Mouse (Mus musculus): ENCODE results near the gene Cdon. TPM values are rescaled to one million over a fixed set of nuclear protein-coding genes. Genes with fewer than 3 reads are reported as not detected.
A peak's percentile ranks its signal among the peaks of the same experiment; 100 is the strongest.

The Cdon gene
- polyA plus RNA-seq (2012; ENCODE audit: insufficient read depth, insufficient read length, missing spikeins) = 0.20 and 0.75 TPM in 2 replicates

DNA sequence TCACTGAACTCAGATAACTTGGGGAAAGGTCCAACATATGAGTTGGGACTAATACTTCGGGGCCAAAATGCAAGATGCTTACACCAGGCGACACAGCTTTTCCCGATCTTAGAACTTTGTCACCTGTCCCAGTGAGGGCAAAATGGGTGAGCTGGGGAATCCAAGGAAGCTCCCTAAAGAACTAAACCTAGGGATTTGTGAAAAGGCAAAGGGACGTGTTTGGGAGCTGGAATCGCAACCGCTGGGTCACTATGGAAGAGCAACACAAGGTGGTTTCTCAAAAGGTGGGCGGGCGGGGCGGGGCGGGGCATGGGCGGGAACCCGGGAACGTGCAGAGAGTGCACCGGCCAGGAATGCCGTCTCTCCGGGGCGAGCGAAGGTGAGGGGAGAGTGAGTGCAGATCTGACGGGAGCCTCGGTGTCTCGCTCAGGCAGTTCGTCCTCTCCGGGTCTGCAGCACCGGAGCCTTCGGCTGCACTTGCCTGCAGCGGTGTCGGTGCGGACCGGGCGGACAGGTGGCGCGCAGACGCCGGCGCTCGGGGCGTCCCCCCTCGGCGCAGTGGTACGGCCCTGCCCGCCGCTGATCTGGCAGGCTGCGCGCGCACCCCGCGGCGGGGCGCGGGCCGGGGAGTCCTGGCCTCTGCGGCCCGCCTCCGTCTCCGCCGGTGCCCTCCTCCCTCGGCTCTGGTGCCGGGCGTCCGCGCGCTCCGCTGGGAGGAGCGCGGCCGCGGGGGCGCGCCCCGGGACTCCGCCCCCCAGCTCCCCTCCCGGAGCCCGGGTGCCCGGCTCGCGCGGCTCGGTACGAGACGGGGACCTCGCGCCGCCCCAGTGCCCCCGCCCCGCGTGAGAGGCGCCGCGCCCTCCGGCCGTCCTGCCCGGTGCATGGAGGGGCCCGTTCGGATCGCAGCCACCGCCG lies at the start of gene Cdon:
TSS of gene Cdon (plus strand) at position 324 of the 915 bp plus-strand sequence.
- Histone ChIP-seq H3K4me3 (ENCODE audit: insufficient read depth, low read length) (peak within 1 kb of the TSS; percentile 93), H3K27ac (ENCODE audit: insufficient read depth, low read depth, low read length) (no peak within 1 kb of the TSS), H3K4me1 (ENCODE audit: control insufficient read depth, insufficient read depth, low read length) (no peaks in the 10 kb centered on the region)
- no peak for TF ChIP-seq CTCF (IDR thresholded peaks at IDR 0.05; ENCODE audit: low read depth, low read length)
- TF ChIP-seq POLR2A (IDR thresholded peaks at IDR 0.05; ENCODE audit: borderline replicate concordance, low read depth, low read length) = no peak

DNA sequence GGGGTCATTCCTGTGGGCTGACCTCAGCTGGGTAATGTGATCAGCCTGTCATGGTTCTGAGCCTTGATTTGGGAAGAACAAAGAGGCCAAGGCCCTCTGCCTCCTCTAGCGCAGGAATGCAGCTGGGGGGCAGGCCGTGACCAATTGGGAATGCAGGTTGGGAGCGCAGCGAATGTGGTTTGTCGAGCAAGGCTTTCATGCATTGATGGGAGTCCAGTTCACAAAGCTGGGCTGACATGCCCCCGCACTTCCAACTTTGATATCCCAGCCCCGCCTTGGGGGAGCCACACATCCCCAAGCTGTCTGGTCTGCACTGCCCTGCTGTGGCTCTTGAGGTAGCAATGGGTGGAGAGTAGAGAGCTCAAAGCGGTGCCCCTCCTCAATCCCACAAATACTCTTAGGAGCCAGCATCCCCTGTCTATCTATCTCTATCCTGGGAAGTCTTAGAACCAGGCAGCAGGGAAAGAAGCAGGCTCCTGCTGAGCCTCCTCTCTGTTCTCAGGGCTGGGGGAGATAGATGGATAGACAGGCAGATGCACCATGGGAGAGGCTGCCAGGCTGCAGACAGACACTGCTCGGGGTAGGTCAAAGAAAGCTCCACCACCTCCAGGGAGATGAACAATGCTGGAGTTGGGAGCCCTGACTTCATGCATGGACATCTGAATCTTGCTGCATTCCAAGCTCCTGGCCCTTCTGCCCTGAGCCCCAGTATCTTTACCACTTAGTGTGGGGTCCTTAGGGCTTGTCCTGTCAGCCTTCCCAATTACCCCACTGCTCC lies 48.4 kb upstream of the Cdon start:
- no peak overlapping the region for H3K4me3 ChIP-seq (ENCODE audit: insufficient read depth, low read length)

GRCm38 (mm10) chr9:35377916-35378315 lies 43.0 kb upstream of the Cdon start:
- no peak for TF ChIP-seq POLR2A (IDR thresholded peaks at IDR 0.05; ENCODE audit: borderline replicate concordance, low read depth, low read length)
- no peak for TF ChIP-seq CTCF (IDR thresholded peaks at IDR 0.05; ENCODE audit: low read depth, low read length)
- H3K4me3 ChIP-seq (ENCODE audit: insufficient read depth, low read length) = no peak overlapping the region
- no peaks in the 10 kb centered on the region for H3K4me1 ChIP-seq (ENCODE audit: control insufficient read depth, insufficient read depth, low read length)
- no peak overlapping the region for H3K27ac ChIP-seq (ENCODE audit: insufficient read depth, low read depth, low read length)

More for the DNA sequence above, 48.4 kb upstream of the Cdon start:
- Histone ChIP-seq H3K4me1 (ENCODE audit: control insufficient read depth, insufficient read depth, low read length) (no peaks in the 10 kb centered on the region), H3K27ac (ENCODE audit: insufficient read depth, low read depth, low read length) (no peak overlapping the region)
- TF ChIP-seq POLR2A (IDR thresholded peaks at IDR 0.05; ENCODE audit: borderline replicate concordance, low read depth, low read length) (no peak), CTCF (IDR thresholded peaks at IDR 0.05; ENCODE audit: low read depth, low read length) (no peak)

DNA sequence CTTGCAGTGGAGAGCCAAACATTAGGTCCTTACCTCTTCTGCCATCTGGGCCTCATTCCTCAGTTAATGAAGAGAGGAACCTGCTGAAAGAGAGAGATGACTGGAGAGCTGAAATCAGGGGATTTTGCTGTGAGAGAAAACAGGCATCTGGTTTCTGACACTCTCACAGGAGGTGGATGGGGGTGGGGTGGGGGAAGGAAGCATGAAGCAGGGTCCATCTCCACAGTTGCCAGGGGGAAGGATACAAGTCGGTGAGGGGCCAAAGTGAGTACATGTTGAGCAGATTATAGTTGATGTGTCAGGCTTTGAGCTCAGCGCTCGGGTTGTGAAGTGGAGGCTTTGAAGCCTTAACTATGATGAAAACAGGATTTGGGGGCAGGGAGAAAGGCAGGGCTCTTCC lies 41.9 kb upstream of the Cdon start:
- no peak for TF ChIP-seq POLR2A (IDR thresholded peaks at IDR 0.05; ENCODE audit: borderline replicate concordance, low read depth, low read length)
- TF ChIP-seq CTCF (IDR thresholded peaks at IDR 0.05; ENCODE audit: low read depth, low read length) = no peak
- Histone ChIP-seq H3K4me3 (ENCODE audit: insufficient read depth, low read length) (no peak overlapping the region), H3K4me1 (ENCODE audit: control insufficient read depth, insufficient read depth, low read length) (no peaks in the 10 kb centered on the region), H3K27ac (ENCODE audit: insufficient read depth, low read depth, low read length) (no peak overlapping the region)

DNA sequence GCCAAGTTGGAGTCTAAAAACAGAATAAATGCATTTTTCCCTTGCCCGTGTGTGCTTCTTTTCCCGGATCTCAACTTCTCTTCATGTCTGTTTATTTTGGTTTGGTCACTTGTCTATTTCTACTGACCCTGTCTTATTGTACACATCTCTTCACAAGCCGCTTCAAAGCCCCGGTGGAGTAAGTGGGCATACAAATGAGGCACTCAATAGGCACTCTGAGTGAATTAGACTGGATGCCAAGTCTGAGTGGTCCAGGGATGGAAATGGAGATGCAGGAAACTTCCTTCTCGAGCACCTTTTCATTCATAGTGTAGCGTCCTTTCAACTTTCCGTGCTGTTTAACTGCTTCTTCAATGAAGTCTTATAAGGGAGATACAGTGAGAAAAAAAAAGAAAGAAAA lies 21.0 kb upstream of the Cdon start:
- TF ChIP-seq CTCF (IDR thresholded peaks at IDR 0.05; ENCODE audit: low read depth, low read length) (no peak), POLR2A (IDR thresholded peaks at IDR 0.05; ENCODE audit: borderline replicate concordance, low read depth, low read length) (no peak)
- Histone ChIP-seq H3K27ac (ENCODE audit: insufficient read depth, low read depth, low read length) (no peak overlapping the region), H3K4me1 (ENCODE audit: control insufficient read depth, insufficient read depth, low read length) (no peaks in the 10 kb centered on the region), H3K4me3 (ENCODE audit: insufficient read depth, low read length) (no peak overlapping the region)

DNA sequence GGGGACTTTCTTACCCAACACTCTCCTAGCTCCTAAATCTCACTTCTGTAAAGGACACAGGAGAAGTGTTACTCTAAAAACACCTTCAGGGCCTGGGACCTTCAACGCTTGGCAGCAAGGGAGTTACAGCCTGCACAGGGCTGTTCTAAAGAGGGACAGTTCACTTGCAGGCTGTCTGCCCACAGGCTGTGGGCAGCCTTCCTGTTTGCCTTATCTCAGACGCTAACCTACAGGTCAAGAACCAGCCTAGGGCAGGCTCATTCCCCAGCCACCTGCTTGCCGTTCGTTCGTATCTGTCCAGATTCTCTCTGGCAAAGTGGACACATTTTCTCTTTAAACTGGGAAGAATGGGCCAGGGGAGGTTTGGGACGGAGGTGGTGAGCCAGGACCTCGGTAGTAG lies 20.5 kb upstream of the Cdon start:
- TF ChIP-seq POLR2A (IDR thresholded peaks at IDR 0.05; ENCODE audit: borderline replicate concordance, low read depth, low read length) = no peak
- TF ChIP-seq CTCF (IDR thresholded peaks at IDR 0.05; ENCODE audit: low read depth, low read length) = no peak
- Histone ChIP-seq H3K4me1 (ENCODE audit: control insufficient read depth, insufficient read depth, low read length) (no peaks in the 10 kb centered on the region), H3K4me3 (ENCODE audit: insufficient read depth, low read length) (no peak overlapping the region), H3K27ac (ENCODE audit: insufficient read depth, low read depth, low read length) (no peak overlapping the region)

DNA sequence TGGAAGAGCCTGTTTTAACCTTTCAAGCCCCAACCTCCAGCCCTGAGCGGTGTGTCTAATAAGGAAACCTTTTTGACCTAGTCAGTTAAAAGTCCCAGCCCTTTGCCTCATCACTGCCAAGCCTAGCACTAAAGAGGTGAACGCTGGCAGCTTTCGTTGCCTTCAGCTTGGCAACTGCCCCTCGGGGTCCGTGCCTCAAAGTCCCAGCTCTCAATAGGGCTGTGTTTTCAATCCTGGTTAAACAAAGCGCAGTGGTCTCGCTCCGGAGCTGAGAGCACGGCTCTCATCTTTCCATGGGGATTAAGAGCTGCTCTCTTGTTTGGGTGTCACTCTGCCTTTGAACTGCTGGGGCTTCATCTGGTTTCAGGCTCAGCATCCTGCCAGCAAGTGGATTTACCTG lies 20.1 kb upstream of the Cdon start:
- no peak for TF ChIP-seq CTCF (IDR thresholded peaks at IDR 0.05; ENCODE audit: low read depth, low read length)
- TF ChIP-seq POLR2A (IDR thresholded peaks at IDR 0.05; ENCODE audit: borderline replicate concordance, low read depth, low read length) = no peak
- no peak overlapping the region for H3K27ac ChIP-seq (ENCODE audit: insufficient read depth, low read depth, low read length)

DNA sequence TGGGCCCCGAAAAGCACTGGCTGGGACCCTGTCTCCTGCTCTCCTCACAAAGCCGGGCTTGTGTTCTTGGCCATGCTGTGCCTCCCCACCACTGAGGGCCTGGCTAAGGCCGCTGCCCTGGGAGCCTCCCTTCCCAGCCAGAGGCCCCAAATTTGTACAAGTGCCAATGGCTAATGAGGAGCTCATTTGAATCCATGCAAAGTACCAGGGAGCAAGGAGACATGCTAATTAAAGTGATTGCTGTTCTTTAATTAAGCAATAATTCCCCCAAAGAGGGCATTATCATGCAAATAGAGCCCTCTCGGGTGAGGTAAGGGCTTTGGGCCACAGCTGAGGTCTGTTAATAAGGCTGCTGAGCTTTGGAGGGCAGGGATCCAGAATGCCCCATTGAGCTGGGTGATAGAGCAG lies 18.3 kb upstream of the Cdon start:
- H3K27ac ChIP-seq (ENCODE audit: insufficient read depth, low read depth, low read length) = no peak overlapping the region
- TF ChIP-seq CTCF (IDR thresholded peaks at IDR 0.05; ENCODE audit: low read depth, low read length) = no peak
- TF ChIP-seq POLR2A (IDR thresholded peaks at IDR 0.05; ENCODE audit: borderline replicate concordance, low read depth, low read length) = no peak
- H3K4me3 ChIP-seq (ENCODE audit: insufficient read depth, low read length) = no peak overlapping the region
- no peaks in the 10 kb centered on the region for H3K4me1 ChIP-seq (ENCODE audit: control insufficient read depth, insufficient read depth, low read length)

More for the DNA sequence above, 20.1 kb upstream of the Cdon start:
- Histone ChIP-seq H3K4me3 (ENCODE audit: insufficient read depth, low read length) (no peak overlapping the region), H3K4me1 (ENCODE audit: control insufficient read depth, insufficient read depth, low read length) (no peaks in the 10 kb centered on the region)

DNA sequence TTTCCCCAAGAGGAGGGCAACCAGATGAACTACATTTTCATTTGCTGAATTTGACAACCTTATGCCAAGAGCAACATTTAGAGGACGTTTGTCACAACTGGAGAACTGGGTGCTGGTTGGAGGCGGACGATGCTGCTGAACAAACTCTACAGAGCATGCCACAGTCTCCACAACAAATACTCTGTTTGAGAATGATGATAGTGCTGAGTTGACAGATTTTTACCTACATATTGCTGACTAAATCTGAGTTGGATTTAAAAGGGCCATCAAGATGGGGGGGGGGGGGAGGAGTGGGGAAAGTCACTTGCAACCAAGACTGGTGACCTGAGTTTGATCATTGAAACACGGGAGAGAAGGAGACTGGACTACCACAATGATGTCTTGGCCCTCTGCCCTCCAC lies 17.4 kb upstream of the Cdon start:
- Histone ChIP-seq H3K4me3 (ENCODE audit: insufficient read depth, low read length) (no peak overlapping the region), H3K4me1 (ENCODE audit: control insufficient read depth, insufficient read depth, low read length) (no peaks in the 10 kb centered on the region), H3K27ac (ENCODE audit: insufficient read depth, low read depth, low read length) (no peak overlapping the region)
- no peak for TF ChIP-seq POLR2A (IDR thresholded peaks at IDR 0.05; ENCODE audit: borderline replicate concordance, low read depth, low read length)
- TF ChIP-seq CTCF (IDR thresholded peaks at IDR 0.05; ENCODE audit: low read depth, low read length) = no peak

Measured in bone marrow macrophage, adult 2 months (primary cell).